Mouse (Mus musculus): ENCODE data around the gene Hacd3.
"Not testable (repeated sequence)": the region's sequence is repeated elsewhere in the genome, so short reads cannot be mapped to it uniquely, and the experiment has no call there.

Hacd3 gene

DNA sequence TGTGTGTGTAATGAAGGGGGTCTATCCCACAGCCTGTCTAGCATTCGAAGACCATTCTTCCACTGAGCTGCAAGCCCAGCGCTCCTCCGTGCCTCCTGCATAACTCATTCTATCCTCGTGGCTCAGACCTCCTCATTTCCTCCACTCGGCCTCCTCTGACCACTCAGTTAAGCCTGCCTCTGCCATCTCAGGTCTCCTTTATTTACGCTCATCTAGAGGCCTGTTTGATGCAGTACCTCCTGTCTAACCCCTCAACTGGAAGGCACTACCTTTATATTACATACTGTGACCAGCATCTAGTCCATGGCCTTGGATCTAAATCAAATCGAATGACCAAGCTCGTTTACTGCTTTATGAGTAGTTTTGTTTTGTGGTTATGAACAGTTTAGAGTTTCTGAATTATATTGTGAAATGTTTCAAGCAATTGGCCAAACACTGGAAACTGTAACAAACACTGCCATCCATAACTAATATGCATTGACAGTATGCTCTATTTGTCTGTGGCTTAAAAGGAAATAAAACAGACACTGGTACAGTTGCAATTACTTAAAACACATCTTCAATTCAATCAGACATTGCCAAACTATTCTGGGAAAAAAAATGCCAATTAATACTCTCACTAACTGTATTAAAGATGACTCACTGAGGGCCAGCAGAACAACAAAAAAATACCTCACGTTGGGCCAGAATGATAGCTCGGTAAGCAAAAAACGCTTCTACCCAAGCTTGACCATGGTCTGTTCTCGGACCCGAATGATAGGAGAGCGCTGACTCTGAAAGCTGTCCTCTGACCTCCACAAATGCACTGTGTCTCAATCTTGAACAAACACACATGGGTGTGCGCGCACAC, 4.3 kb downstream of the Hacd3 start:
- no peak for DNase-seq (ENCODE audit: low spot score)

DNA sequence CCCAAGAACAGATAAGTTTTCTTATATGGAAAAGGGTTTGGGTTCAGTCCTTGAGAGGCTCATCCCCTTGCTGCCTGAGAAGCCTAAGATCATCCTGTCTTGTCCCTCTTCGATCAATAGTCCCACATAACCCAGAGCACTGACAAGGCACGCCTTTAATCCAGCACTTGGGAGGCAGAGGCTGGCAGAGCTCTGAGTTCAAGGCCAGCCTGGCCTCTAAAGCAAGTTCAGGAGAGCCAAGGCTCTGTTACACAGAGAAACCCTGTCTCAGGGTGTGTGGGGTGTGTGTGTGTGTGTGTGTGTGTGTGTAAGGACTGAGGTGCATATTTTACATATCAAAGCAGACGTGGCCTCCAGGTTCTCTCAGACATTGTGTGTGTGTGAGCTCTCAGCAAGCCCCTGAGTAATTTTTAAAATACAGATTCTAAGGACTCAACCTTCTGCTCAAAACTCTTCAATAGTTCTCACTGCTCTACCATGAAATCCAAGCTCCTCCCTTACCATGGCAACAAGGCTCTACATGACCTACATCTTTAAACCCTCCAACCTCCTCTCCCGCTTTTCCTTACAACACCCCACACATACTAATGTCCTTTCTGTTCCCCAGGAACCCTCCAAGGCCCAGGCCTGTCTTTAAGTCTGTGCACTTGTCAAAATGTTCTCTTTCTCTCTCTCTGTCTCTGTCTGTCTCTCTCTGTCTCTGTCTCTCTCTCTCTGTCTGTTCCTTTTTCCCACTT, 5.1 kb downstream of the Hacd3 start:
- no peak for DNase-seq (ENCODE audit: low spot score)

DNA sequence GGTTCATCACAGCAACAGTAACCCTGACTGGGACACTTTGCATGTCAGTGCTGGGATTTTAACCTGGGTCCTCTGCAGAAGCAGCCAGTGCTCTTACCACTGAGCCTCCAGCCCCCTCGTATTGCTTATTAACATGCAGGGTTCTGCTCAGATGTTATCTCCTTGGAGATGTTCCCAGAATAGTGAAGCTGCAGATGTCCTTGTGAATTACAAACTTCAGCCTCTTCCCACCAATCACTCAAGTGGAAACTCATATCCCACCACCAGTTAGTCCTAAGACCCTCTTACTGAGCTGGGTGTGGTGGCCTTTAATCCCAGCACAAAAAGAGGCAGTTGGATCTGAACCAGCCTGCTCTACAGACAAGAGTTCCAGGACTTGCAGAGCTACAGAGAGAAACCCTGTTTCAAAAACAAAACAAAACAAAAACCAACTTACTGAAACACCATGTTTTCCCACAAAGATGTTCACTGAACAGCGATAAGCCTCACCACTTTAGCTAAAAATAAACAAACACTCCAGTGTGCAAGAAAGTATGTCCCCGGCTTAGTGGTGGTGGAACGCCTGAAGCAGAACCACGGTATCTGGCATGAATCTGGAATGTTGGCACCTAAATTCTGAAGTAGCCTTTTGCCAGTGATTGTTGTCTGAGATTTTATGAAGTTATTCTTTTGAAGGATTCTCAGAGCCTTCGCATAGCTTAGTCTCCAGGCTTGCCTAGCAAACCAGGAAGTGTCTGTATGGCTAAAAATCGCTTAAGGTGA, 5.9 kb downstream of the Hacd3 start:
- DNase-seq (ENCODE audit: low spot score) = no peak

DNA sequence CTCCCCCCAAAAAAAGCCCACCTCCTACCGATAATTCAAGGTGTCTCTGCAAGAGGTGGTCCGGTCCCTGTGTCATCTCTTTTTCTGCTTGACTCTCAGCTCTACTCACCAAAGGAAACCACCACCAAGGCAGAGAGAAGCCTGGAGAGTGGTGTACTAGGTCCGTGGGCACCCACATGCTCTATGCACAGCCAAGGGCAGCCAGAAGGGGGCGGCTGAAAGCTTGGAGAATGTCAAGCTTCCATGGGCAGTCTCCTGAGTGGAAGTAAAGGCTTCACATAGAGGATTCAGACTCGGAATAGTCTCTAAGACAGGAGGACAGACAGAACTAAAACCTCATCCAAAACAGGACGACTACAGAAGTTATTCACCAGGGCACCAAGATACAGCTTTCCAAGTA, 10.2 kb downstream of the Hacd3 start:
- DNase-seq (ENCODE audit: low spot score) = no peak

DNA sequence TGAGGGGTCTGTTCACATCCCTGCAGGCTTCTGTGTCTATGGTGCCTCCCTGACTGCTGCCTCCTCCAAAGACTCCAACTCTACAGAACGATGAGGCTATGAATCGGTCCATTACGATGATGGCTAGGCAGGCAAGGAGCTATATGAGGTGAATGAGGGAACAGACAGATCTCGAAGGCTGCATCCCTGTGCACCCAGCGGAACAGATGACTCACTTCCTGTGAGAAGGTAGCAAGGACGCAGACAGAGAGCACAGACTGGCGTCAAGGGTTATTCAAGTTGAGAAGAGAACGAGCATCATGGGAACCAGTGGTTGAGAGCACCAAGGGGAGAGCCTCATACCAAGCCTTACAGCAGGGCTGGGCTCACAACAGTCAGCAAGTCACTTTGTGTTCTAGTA, 10.9 kb downstream of the Hacd3 start:
- DNase-seq (ENCODE audit: low spot score) = no peak

DNA sequence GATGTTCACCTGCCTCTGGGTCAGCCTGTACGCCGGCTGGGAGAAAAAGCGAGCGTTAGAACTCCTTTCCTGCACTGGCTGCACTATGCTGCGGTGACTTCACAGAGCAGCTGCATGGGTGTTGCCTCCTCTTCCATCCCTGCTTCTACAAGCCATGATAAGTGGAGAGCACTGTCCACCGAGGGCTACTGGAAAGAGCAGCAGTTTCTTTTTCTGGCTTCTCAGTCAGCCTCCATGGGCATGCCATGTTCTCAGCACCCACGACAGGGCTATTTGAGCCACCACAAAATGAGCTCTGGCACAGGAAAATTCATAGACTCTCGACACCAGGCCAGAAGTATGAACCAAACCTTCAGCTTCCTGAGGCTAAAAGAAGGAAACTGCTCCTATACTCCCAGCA, 15.8 kb downstream of the Hacd3 start:
- no peak for DNase-seq (ENCODE audit: low spot score)

DNA sequence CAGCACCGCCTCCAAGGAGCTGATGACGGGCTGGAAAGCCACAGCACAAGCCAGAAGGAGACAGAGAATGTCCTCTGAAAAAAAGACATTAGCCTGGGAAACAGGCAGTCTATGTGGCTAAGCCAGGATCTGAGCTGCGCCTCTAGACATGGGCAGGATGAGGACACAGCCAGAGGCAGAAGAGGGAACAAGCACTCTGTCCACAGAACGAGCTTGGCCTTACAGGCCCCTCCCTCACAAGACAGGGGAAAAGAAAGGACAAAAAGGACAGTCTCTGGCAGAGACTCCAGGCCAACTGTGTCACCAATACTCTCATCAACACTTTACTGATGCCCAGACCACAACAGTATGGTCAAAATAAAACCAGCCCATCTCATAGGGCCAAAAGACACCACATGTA, 20.0 kb downstream of the Hacd3 start:
- no peak for DNase-seq (ENCODE audit: low spot score)

DNA sequence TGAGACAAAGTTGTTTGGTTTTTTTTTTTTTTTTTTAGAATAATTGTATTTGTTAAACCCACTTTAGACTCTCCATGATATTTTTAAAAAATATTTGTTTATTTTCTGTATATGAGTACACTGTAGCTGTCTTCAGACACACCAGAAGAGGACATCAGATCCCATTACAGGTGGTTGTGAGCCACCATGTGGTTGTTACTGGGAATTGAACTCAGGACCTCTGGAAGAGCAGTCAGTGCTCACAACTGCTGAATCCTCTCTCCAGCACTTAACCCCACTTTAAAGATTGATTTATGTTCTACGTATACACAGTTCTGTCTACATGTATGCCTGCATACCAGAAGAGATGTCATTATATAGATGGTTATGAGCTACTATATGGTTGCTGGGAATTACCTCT, 26.0 kb downstream of the Hacd3 start:
- DNase-seq (ENCODE audit: low spot score) = not testable (repeated sequence)

- DNase-seq (ENCODE audit: low spot score) = no peak
These were observed 31.2 kb downstream of the Hacd3 start for GRCm38 (mm10) chr9:64990291-64990690.

DNA sequence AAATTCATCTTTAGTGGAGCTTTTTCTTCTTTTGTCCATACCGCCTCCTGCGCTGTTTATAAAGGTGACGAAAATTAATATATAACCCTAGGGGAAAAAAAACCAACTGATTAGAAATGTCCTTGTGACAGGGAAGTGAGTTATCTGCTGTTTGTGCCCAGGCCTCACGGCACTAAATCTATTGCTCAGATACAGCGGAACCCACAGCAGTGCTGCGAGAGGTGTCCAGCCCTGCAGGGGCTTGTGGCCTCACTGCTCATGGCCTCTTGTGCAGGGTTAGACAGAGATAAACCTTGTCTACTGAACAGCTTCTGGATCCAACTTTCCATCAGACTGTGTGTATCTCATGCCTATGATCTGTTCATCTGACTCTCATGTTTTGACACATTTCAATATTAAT, 33.0 kb downstream of the Hacd3 start:
- DNase-seq (ENCODE audit: low spot score) = no peak

DNA sequence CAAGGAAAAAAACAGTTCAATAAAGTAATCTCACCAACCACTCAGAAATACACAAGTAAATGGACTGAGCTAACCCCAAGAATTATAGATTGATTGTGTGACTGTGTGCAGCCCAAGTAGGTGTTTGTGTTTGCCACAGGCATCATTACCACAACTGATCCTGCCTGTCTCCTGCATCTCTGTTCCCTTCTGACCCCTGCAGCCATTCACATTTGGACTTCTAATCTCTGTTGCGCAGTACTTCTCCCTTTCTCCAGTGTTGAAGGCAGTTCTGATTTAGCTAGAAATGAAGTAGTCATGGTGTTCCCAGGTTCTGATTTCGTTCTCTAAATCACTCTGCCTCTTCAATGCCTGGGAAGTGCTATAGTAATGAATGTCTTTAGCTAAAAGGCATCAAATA, 33.8 kb downstream of the Hacd3 start:
- no peak for DNase-seq (ENCODE audit: low spot score)

GRCm38 (mm10) chr9:64985807-64986206, 35.7 kb downstream of the Hacd3 start:
- no peak for DNase-seq (ENCODE audit: low spot score)

DNA sequence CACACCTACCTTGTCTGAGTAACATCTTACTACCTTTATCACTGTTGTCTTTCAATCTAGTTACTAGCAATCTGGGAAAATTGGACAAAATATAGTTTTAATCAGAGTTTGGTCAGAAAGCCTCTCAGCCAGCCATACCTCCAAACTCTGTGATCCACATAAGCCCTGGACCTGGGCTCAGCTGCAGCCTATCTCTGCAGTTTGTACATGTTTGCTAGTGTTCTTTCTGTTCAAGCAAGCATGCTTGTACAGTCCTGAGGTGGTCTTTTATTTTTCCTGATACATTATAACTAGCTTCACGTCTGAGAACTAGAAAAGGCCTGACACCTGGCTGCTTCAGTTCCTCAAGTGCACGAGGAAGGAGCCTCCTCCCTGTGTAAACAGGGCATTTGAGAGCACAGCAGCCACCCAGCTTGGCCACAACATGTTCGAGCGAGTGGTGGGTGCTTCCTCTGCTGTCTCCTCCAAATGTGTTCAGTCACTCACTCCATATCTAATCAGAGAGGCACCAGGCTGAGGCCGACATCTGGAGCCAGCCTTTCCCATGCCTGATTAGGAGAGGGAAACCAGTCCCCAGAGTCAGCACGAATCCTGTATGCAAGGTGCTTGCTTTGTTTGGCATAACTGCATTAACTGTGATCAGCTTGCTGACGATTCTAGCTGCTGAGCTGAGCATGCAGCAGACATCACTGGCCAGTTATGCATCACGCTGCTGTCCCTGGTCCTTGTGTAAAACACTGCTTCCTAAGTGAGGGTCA, 36.3 kb downstream of the Hacd3 start:
- no peak for DNase-seq (ENCODE audit: low spot score)

- no peak for DNase-seq (ENCODE audit: low spot score)
These were observed 39.6 kb downstream of the Hacd3 start for GRCm38 (mm10) chr9:64981904-64982303.

GRCm38 (mm10) chr9:64980548-64980947, 40.9 kb downstream of the Hacd3 start:
- DNase-seq (ENCODE audit: low spot score) = no peak

- no peak for DNase-seq (ENCODE audit: low spot score)
These were observed 60.5 kb downstream of the Hacd3 start for GRCm38 (mm10) chr9:64960978-64961320.

DNA sequence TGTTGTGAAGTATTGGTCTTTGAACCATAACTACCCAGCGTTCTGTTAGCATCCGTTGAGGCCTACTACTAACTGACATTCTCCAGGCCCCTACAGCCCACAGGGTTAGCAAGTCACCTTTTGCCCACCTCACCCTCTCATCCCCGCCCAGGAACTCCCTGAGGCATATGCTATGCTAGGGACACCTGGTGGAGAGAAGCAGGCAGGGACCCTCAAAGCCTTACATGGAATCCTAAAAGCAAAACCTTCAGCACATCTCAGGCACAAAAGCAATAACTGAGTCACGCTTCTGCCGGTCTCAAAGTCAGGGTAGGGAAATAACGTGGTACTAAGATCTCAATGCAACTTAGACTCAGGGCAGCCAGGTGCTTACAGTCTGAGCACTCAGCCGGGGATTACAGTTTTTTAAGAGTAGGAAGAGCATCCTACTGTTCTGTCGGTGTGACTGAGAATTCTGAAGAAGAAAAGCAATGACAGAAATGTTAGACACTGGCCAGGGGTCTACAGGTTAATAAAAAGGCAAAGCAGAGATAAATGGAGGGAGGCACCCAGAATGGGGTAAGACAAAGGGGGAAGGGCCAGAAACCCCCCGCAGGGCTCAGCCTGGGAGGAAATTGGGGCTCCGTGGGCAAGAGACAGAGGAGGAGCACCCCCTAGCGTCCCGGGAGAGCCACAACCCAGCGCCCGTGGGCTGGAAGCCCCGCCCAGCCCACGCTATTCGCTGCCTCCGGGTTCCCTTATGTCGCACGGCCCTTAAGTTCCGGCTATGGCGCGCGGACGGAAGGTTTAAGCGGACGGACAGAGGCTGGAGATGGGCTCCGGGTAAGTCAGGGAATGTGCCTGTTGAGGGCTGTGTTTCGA, 61.1 kb downstream of the Hacd3 start, which contains the start of gene Ints14:
Gene Ints14, plus strand, starts transcription at position 789 of the 861 bp plus-strand sequence.
- peak; percentile 98 for DNase-seq (ENCODE audit: low spot score)

GRCm38 (mm10) chr9:64957276-64957675, 64.2 kb downstream of the Hacd3 start:
- DNase-seq (ENCODE audit: low spot score) = no peak

- no peak for DNase-seq (ENCODE audit: low spot score)
These were observed 65.2 kb downstream of the Hacd3 start for GRCm38 (mm10) chr9:64956337-64956736.

GRCm38 (mm10) chr9:64953190-64953589, 68.3 kb downstream of the Hacd3 start:
- DNase-seq (ENCODE audit: low spot score) = no peak

DNA sequence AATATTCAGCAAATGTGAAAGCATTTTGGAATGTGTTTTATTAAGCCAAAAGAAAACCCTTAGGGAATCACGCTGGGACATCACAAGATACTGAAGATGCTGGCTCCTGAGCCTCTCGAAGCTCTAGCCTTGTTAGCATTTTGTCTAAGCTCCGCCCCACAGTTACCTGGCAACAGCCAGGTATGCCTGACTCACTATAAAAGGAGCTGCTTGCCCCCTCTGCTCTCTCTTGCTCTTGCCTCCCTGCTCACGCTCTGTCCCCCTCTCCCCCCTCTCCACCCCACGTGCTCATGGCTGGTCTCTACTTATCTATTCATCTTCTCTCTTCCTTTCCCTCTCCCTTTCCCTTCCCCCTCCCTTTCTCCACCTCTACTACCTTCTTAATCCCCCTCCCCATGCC, 69.4 kb downstream of the Hacd3 start:
- no peak for DNase-seq (ENCODE audit: low spot score)
